ENCODE assay signal across 8 mouse cellular contexts in the genomic region with DNA sequence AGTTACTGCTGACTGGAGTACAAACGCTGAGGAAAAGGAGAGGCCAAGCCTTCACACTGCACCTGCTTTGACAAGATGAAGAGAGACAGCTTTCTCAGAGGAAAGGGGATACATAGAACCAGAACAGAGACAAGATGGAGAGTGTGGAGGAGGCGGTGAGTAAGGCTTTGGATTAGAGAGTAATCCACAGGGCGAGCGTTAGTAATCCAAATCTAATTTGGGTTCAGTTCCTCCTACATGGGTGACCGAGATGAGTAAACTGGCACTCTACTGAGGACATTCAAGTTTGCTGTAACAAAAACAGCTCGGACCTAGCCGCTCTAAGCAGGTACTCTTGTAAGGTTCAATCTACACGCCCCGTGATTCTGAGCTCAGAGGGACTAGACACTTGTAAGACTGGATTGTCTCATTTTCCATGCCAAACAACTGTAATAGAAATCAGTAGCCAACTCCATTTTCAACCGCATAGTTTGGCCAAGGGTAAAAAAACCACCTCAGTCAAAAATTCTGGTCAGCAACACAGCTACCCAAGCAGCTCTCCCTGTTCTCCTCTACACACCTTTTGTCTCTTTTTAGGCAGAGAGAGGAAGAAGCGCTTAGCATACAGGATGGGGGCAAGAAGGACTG. TPM values are rescaled to one million over a fixed set of nuclear protein-coding genes. Genes with fewer than 3 reads are reported as not detected.
A peak's percentile ranks its signal among the peaks of the same experiment; 100 is the strongest.
DNase-seq lines count a peak whose midpoint lies in the region; ATAC-seq and TF ChIP-seq lines count a peak whose summit lies in the region.

No protein-coding gene starts in this region.

- H3K4me2 ChIP-seq in heart, embryonic 13.5 days: peak overlapping the region; percentile 94
- peak overlapping the region; percentile 91 for H3K4me2 ChIP-seq in midbrain, embryonic 11.5 days

- no peak for DNase-seq in heart, adult 11 months
- DNase-seq in G1E (ENCODE audit: low spot score): no peak
- DNase-seq in hindbrain, embryonic 10.5 days (ENCODE audit: low spot score): no peak
- DNase-seq in midbrain, embryonic 11.5 days (ENCODE audit: low spot score, missing footprints): no peak
- no peak for DNase-seq in urinary bladder, postnatal 25 days (ENCODE audit: low spot score)
- DNase-seq in testis, postnatal 14 days (ENCODE audit: low spot score): no peak

- ATAC-seq in heart, embryonic 13.5 days (ENCODE audit: extremely low read depth, insufficient number of reproducible peaks, low FRiP score, low TSS enrichment): no peak
- ATAC-seq in G1E (ENCODE audit: extremely low read depth, insufficient number of reproducible peaks, low FRiP score, poor library complexity, severe bottlenecking): no peak
- no peak for ATAC-seq in midbrain, embryonic 11.5 days (ENCODE audit: low FRiP score)
- no peak for ATAC-seq in granulocyte monocyte progenitor cell, adult 5-6 weeks (replicated peaks; ENCODE audit: poor library complexity, severe bottlenecking)

- no peaks in the 10 kb centered on the region for H3K27me3 ChIP-seq in heart, embryonic 13.5 days (replicated peaks)
- H3K27me3 ChIP-seq in G1E (ENCODE audit: insufficient read depth, low read length): no peaks in the 10 kb centered on the region
- no peaks in the 10 kb centered on the region for H3K27me3 ChIP-seq in hindbrain, embryonic 10.5 days (ENCODE audit: insufficient read depth, poor library complexity, severe bottlenecking)
- H3K27me3 ChIP-seq in midbrain, embryonic 11.5 days (ENCODE audit: control insufficient read depth, insufficient read depth, low read length): no peaks in the 10 kb centered on the region

- H3K36me3 ChIP-seq in heart, embryonic 13.5 days: peaks cover 39% of the 10 kb centered on the region
- peaks cover 50% of the 10 kb centered on the region for H3K36me3 ChIP-seq in G1E (replicated peaks)
- H3K36me3 ChIP-seq in hindbrain, embryonic 10.5 days: peaks cover 50% of the 10 kb centered on the region
- peaks cover 21% of the 10 kb centered on the region for H3K36me3 ChIP-seq in midbrain, embryonic 11.5 days (ENCODE audit: control insufficient read depth, insufficient read depth, low read length)

- no peak for TF ChIP-seq CTCF in G1E (IDR thresholded peaks at IDR 0.05; ENCODE audit: low read depth, low read length)

- 71% methylated on average over 11 of the region's 11 CpGs for WGBS in heart, embryonic 13.5 days
- 81% methylated on average over 11 of the region's 11 CpGs for WGBS in hindbrain, embryonic 10.5 days
- 79% methylated on average over 11 of the region's 11 CpGs for WGBS in midbrain, embryonic 11.5 days

- H3K9me3 ChIP-seq in heart, embryonic 13.5 days: no peaks in the 10 kb centered on the region
- no peaks in the 10 kb centered on the region for H3K9me3 ChIP-seq in G1E (replicated peaks)
- no peaks in the 10 kb centered on the region for H3K9me3 ChIP-seq in hindbrain, embryonic 10.5 days
- H3K9me3 ChIP-seq in midbrain, embryonic 11.5 days (ENCODE audit: control insufficient read depth, low read length): no peaks in the 10 kb centered on the region

- H3K9ac ChIP-seq in heart, embryonic 13.5 days: peak overlapping the region; percentile 91
- H3K9ac ChIP-seq in midbrain, embryonic 11.5 days (ENCODE audit: low read length): peak overlapping the region; percentile 83

- H3K4me3 ChIP-seq in heart, embryonic 13.5 days: peak overlapping the region; percentile 86
- H3K4me3 ChIP-seq in G1E (ENCODE audit: low read depth, low read length): peak overlapping the region; percentile 95
- peak overlapping the region; percentile 76 for H3K4me3 ChIP-seq in hindbrain, embryonic 10.5 days
- H3K4me3 ChIP-seq in midbrain, embryonic 11.5 days (ENCODE audit: low read depth, low read length): peak overlapping the region; percentile 71

- H3K27ac ChIP-seq in heart, embryonic 13.5 days (replicated peaks): no peak overlapping the region
- H3K27ac ChIP-seq in hindbrain, embryonic 10.5 days: peak overlapping the region; percentile 92; the same call in 1 of the 2 replicates
- H3K27ac ChIP-seq in midbrain, embryonic 11.5 days (ENCODE audit: low read depth, low read length): no peak overlapping the region

- peaks cover 17% of the 10 kb centered on the region for H3K4me1 ChIP-seq in heart, embryonic 13.5 days
- H3K4me1 ChIP-seq in G1E (ENCODE audit: insufficient read depth, low read depth, low read length): peaks cover 30% of the 10 kb centered on the region
- peaks cover 31% of the 10 kb centered on the region for H3K4me1 ChIP-seq in hindbrain, embryonic 10.5 days (replicated peaks)
- H3K4me1 ChIP-seq in midbrain, embryonic 11.5 days (ENCODE audit: control insufficient read depth, insufficient read depth, low read length): peaks cover 15% of the 10 kb centered on the region

RNA-seq across cellular contexts. Expression of a gene that starts 1.7 kb away (rescaled TPM):
- polyA plus RNA-seq in heart, embryonic 13.5 days (2015; fragmentation: Nextera tagmentation; extraction: Ambion mirVana): 30.1 and 30.7 TPM in 2 replicates
- total RNA-seq in G1E (2014; fragmentation: Nextera tagmentation) (75.9 and 79.0 TPM in 2 replicates), G1E (2017) (22.5 and 30.2 TPM in 2 replicates)
- polyA plus RNA-seq in G1E (2012): 113 and 145 TPM in 2 replicates
- 95.4 and 120 TPM in 2 replicates for polyA plus RNA-seq in hindbrain, embryonic 10.5 days (2016; fragmentation: Nextera tagmentation; extraction: Ambion mirVana)
- 131 and 145 TPM in 2 replicates for polyA plus RNA-seq in midbrain, embryonic 11.5 days (2014; fragmentation: Nextera tagmentation; extraction: Ambion mirVana)
- total RNA-seq in granulocyte monocyte progenitor cell, adult 5-6 weeks (2014; fragmentation: Nextera tagmentation): 44.5 and 46.7 TPM in 2 replicates
- 27.7 and 42.5 TPM in 2 replicates for total RNA-seq in granulocyte monocyte progenitor cell, adult 5-6 weeks (2017)

RNA-seq across cellular contexts. Expression of a gene that starts 43.5 kb away (rescaled TPM):
- polyA plus RNA-seq in heart, embryonic 13.5 days (2015; fragmentation: Nextera tagmentation; extraction: Ambion mirVana): 9.4 and 9.5 TPM in 2 replicates
- total RNA-seq in G1E (2014; fragmentation: Nextera tagmentation) (15.4 and 18.1 TPM in 2 replicates), G1E (2017) (3.3 and 4.6 TPM in 2 replicates)
- 3.6 and 5.2 TPM in 2 replicates for polyA plus RNA-seq in G1E (2012)
- polyA plus RNA-seq in hindbrain, embryonic 10.5 days (2016; fragmentation: Nextera tagmentation; extraction: Ambion mirVana): 11.9 and 14.9 TPM in 2 replicates
- 16.0 and 18.7 TPM in 2 replicates for polyA plus RNA-seq in midbrain, embryonic 11.5 days (2014; fragmentation: Nextera tagmentation; extraction: Ambion mirVana)
- total RNA-seq in granulocyte monocyte progenitor cell, adult 5-6 weeks (2014; fragmentation: Nextera tagmentation): 10.4 and 14.2 TPM in 2 replicates
- 4.8 and 10.1 TPM in 2 replicates for total RNA-seq in granulocyte monocyte progenitor cell, adult 5-6 weeks (2017)
